Mouse (Mus musculus): Measurements from ENCODE around the gene Acot8. TPM values are rescaled to one million over a fixed set of nuclear protein-coding genes. Genes with fewer than 3 reads are reported as not detected.

Gene Acot8
- polyA plus RNA-seq, 1 experiment from 2014 or later: 43.8 TPM

DNA sequence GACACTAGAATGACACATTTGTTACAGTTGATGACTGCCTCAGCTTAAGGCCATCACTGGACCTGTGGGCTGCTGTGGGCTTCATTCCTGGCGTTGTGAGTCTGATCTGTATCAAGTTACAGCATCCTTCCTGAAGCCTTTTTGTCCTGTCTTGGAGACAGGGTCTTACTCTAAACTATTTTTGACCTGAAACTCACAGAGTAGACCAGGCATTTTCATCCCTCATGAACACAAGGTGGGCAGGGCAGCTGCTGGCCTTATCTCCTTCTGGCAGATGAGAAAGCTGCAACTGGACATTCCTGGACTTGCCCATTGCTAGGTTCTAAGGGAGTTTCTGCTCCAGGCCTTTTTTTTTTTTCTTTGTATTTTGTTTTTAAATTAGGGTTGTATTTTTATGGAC lies 46.0 kb downstream of the Acot8 start:
- Histone ChIP-seq H3K9me3 (ENCODE audit: control insufficient read depth, low read length) (no peaks in the 10 kb centered on the region), H3K9ac (ENCODE audit: low read length) (no peak overlapping the region), H3K27ac (replicated peaks) (no peak overlapping the region), H3K36me3 (ENCODE audit: control insufficient read depth, insufficient read depth, low read length) (peaks cover 54% of the 10 kb centered on the region), H3K27me3 (ENCODE audit: control insufficient read depth, insufficient read depth, low read length) (no peaks in the 10 kb centered on the region), H3K4me3 (ENCODE audit: low read depth, low read length) (no peak overlapping the region), H3K4me2 (replicated peaks; ENCODE audit: low read depth) (no peak overlapping the region), H3K4me1 (replicated peaks; ENCODE audit: control insufficient read depth, insufficient read depth) (no peaks in the 10 kb centered on the region)
- ATAC-seq (ENCODE audit: low FRiP score, low TSS enrichment) (no peak), DNase-seq (ENCODE audit: low spot score) (no peak)
- TF ChIP-seq EP300 (optimal IDR thresholded peaks at IDR 0.05) (no peak), CTCF (IDR thresholded peaks at IDR 0.05; ENCODE audit: low read depth) (no peak)
- 67% methylated on average over 1 of the region's 1 CpGs for WGBS

DNA sequence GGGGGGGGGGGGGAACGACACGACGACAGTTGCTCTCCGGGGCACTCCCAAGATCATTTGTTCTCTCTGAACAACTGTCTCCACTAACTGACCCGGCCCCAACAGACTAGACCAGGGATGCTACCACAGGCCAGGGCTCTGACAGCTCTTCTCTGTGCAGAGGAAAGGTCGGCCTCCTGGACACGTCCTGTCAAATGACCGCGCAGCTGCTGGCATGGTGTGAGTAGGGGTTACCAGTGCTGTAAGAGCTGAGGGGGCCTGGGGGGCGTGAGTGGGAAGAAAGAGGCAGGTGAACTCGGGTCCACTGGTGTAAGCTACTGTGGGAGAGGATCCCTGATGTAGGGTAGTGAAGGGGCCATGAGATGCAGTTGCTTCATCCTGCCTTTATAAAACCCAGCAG lies 46.8 kb downstream of the Acot8 start:
- Histone ChIP-seq H3K27ac (replicated peaks) (no peak overlapping the region), H3K9me3 (ENCODE audit: control insufficient read depth, low read length) (no peaks in the 10 kb centered on the region), H3K4me2 (replicated peaks; ENCODE audit: low read depth) (no peak overlapping the region), H3K27me3 (ENCODE audit: control insufficient read depth, insufficient read depth, low read length) (no peaks in the 10 kb centered on the region), H3K36me3 (ENCODE audit: control insufficient read depth, insufficient read depth, low read length) (peaks cover 49% of the 10 kb centered on the region), H3K4me1 (replicated peaks; ENCODE audit: control insufficient read depth, insufficient read depth) (no peaks in the 10 kb centered on the region), H3K9ac (ENCODE audit: low read length) (no peak overlapping the region), H3K4me3 (ENCODE audit: low read depth, low read length) (no peak overlapping the region)
- DNase-seq (ENCODE audit: low spot score) (no peak), ATAC-seq (ENCODE audit: low FRiP score, low TSS enrichment) (no peak)
- TF ChIP-seq CTCF (IDR thresholded peaks at IDR 0.05; ENCODE audit: low read depth) (no peak), EP300 (optimal IDR thresholded peaks at IDR 0.05) (no peak)
- WGBS: 96% methylated on average over 11 of the region's 11 CpGs

DNA sequence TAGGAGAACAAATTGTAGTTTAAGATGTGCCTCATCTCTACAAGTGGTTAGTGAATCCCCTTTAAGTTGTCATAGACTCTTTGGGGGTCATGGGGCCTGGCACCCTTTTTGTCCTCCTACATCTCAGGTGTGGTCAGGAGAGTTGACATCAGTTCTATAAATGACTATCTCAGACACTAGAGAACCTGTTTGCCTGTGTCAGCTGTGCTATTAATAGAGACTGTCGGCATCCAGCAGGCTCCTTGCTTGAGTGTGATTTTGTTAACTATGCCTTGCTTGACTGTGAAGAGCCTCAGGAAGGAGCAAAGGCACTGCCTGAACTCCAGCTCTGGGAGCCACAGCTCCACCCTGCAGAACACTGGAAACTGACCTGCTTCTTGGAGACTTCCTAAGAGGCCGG lies 49.9 kb downstream of the Acot8 start:
- no peak overlapping the region for H3K27ac ChIP-seq (replicated peaks)
- H3K9me3 ChIP-seq (ENCODE audit: control insufficient read depth, low read length): no peaks in the 10 kb centered on the region
- H3K36me3 ChIP-seq (ENCODE audit: control insufficient read depth, insufficient read depth, low read length): peaks cover 43% of the 10 kb centered on the region
- no peak overlapping the region for H3K4me3 ChIP-seq (ENCODE audit: low read depth, low read length)
- no peak for DNase-seq (ENCODE audit: low spot score)
- no peak overlapping the region for H3K9ac ChIP-seq (ENCODE audit: low read length)
- WGBS: 79% methylated on average over 2 of the region's 2 CpGs
- TF ChIP-seq EP300 (optimal IDR thresholded peaks at IDR 0.05): no peak
- no peak for TF ChIP-seq CTCF (IDR thresholded peaks at IDR 0.05; ENCODE audit: low read depth)
- H3K27me3 ChIP-seq (ENCODE audit: control insufficient read depth, insufficient read depth, low read length): no peaks in the 10 kb centered on the region
- ATAC-seq (ENCODE audit: low FRiP score, low TSS enrichment): no peak
- H3K4me1 ChIP-seq (replicated peaks; ENCODE audit: control insufficient read depth, insufficient read depth): no peaks in the 10 kb centered on the region
- H3K4me2 ChIP-seq (replicated peaks; ENCODE audit: low read depth): no peak overlapping the region

DNA sequence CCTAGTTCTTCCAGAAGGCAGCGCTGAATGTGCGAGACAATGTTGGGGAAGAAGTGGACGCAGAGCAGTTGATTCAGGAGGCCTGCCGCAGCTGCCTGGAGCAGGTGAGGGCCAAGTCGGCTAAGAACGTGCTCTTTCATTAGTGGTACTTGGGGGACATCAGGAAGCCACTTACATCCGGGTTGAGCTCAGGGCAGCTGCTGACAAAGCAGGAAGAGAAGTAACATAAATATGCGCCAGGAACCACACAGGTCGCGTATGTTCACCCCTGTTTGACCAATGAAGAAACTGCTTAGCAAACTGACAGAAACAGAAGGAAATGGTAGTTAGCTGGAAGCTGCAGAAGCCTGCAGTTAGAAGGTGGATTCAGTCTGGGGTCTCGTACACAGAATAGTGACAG lies 50.6 kb downstream of the Acot8 start:
- H3K4me3 ChIP-seq (ENCODE audit: low read depth, low read length): no peak overlapping the region
- no peak overlapping the region for H3K9ac ChIP-seq (ENCODE audit: low read length)
- H3K27me3 ChIP-seq (ENCODE audit: control insufficient read depth, insufficient read depth, low read length): no peaks in the 10 kb centered on the region
- ATAC-seq (ENCODE audit: low FRiP score, low TSS enrichment): no peak
- no peaks in the 10 kb centered on the region for H3K9me3 ChIP-seq (ENCODE audit: control insufficient read depth, low read length)
- DNase-seq (ENCODE audit: low spot score): no peak
- H3K4me1 ChIP-seq (replicated peaks; ENCODE audit: control insufficient read depth, insufficient read depth): no peaks in the 10 kb centered on the region
- H3K4me2 ChIP-seq (replicated peaks; ENCODE audit: low read depth): no peak overlapping the region
- 72% methylated on average over 11 of the region's 11 CpGs for WGBS
- no peak overlapping the region for H3K27ac ChIP-seq (replicated peaks)
- TF ChIP-seq EP300 (optimal IDR thresholded peaks at IDR 0.05) (no peak), CTCF (IDR thresholded peaks at IDR 0.05; ENCODE audit: low read depth) (no peak)
- H3K36me3 ChIP-seq (ENCODE audit: control insufficient read depth, insufficient read depth, low read length): peaks cover 40% of the 10 kb centered on the region

DNA sequence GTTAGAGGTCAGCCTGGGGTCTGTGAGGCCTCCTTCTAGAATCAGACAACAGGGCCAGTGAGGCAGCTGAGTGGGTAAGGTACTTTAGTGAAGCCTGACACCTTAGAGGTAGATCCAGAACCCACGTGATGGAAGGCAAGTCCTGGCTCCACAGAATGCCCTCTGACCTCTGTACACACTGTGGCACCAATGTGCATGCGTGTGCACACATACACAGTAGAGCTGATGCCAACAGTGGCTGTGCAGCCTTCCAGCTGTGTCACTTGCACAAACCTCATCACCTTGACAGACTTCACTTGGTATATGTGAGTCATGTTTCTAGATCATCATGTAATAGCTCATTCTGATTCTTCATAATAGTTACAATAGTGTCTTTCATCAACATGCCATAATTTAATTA lies 52.2 kb downstream of the Acot8 start:
- no peaks in the 10 kb centered on the region for H3K9me3 ChIP-seq (ENCODE audit: control insufficient read depth, low read length)
- DNase-seq (ENCODE audit: low spot score): no peak
- ATAC-seq (ENCODE audit: low FRiP score, low TSS enrichment): peak; percentile 56; the same call in 1 of the 2 replicates
- no peaks in the 10 kb centered on the region for H3K27me3 ChIP-seq (ENCODE audit: control insufficient read depth, insufficient read depth, low read length)
- no peak overlapping the region for H3K27ac ChIP-seq (replicated peaks)
- peaks cover 26% of the 10 kb centered on the region for H3K36me3 ChIP-seq (ENCODE audit: control insufficient read depth, insufficient read depth, low read length)
- no peaks in the 10 kb centered on the region for H3K4me1 ChIP-seq (replicated peaks; ENCODE audit: control insufficient read depth, insufficient read depth)
- no peak overlapping the region for H3K9ac ChIP-seq (ENCODE audit: low read length)
- no peak overlapping the region for H3K4me3 ChIP-seq (ENCODE audit: low read depth, low read length)
- WGBS: 74% methylated on average over 2 of the region's 2 CpGs
- TF ChIP-seq EP300 (optimal IDR thresholded peaks at IDR 0.05) (no peak), CTCF (IDR thresholded peaks at IDR 0.05; ENCODE audit: low read depth) (no peak)
- no peak overlapping the region for H3K4me2 ChIP-seq (replicated peaks; ENCODE audit: low read depth)

DNA sequence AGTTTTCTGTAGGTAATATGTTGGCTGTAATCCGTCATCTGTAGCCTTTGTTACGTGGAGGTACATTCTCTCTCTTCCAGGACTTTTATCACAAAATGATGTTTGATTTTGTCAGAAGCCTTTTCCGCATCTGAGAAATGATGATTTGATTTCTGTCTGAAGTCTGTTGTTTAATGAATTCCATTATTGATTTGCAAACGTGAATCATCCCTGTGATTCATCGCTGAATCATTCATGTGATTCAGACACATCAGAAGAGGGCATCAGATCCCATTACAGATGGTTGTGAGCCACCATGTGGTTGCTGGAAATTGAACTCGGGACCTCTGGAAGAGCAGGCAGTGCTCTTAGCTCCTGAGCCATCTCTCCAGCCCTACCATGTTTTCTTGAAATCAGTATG lies 55.7 kb downstream of the Acot8 start:
- ATAC-seq (ENCODE audit: low FRiP score, low TSS enrichment): no peak
- Histone ChIP-seq H3K9ac (ENCODE audit: low read length) (no peak overlapping the region), H3K27ac (replicated peaks) (no peak overlapping the region), H3K4me1 (replicated peaks; ENCODE audit: control insufficient read depth, insufficient read depth) (no peaks in the 10 kb centered on the region), H3K9me3 (ENCODE audit: control insufficient read depth, low read length) (no peaks in the 10 kb centered on the region), H3K4me3 (ENCODE audit: low read depth, low read length) (no peak overlapping the region), H3K27me3 (ENCODE audit: control insufficient read depth, insufficient read depth, low read length) (no peaks in the 10 kb centered on the region), H3K36me3 (ENCODE audit: control insufficient read depth, insufficient read depth, low read length) (peaks cover 9% of the 10 kb centered on the region; the same call in 1 of the 2 replicates), H3K4me2 (replicated peaks; ENCODE audit: low read depth) (no peak overlapping the region)
- no peak for DNase-seq (ENCODE audit: low spot score)
- 76% methylated on average over 6 of the region's 6 CpGs for WGBS
- TF ChIP-seq EP300 (optimal IDR thresholded peaks at IDR 0.05) (no peak), CTCF (IDR thresholded peaks at IDR 0.05; ENCODE audit: low read depth) (no peak)
